Mouse (Mus musculus) heart, embryonic 14.5 days (tissue): Measurements from ENCODE around the gene Dcps. TPM values are rescaled to one million over a fixed set of nuclear protein-coding genes. Genes with fewer than 3 reads are reported as not detected.

ENCODE experiments used
- ATAC-seq: fragments of 200-750 bp; cut with Nextera tagmentation; 2 replicates; pipeline ENCODE4 v1.8.0; 2017; ENCODE audit warnings: low read depth, moderate TSS enrichment; ENCODE audit not compliant: insufficient number of reproducible peaks, insufficient read depth, low FRiP score
- H3K27ac ChIP-seq, 2 experiments: fragments of 200-500 bp in 1 of 2; fragments of 300-500 bp in 1 of 2; sonication (generic) in 1 of 2; replicated peaks in 1 of 2; 2 replicates each; pipeline ENCODE4 v1.5.1; 2012 to 2014; ENCODE audit warnings: low read depth in 2 of 2, low read length in 2 of 2, control low read depth in 1 of 2, mild to moderate bottlenecking in 1 of 2, mixed read lengths in 1 of 2; ENCODE audit not compliant: control insufficient read depth in 1 of 2, insufficient read depth in 1 of 2
- H3K27me3 ChIP-seq: fragments of 300-500 bp; sonication (generic); 2 replicates; pipeline ENCODE4 v1.6.1; 2014; ENCODE audit warnings: mild to moderate bottlenecking, low read length, control low read depth; ENCODE audit not compliant: control insufficient read depth, insufficient read depth
- H3K36me3 ChIP-seq: fragments of 300-500 bp; sonication (generic); 2 replicates; pipeline ENCODE4 v1.6.1; 2014; ENCODE audit warnings: mild to moderate bottlenecking, control low read depth, low read length, mixed read lengths; ENCODE audit not compliant: control insufficient read depth, insufficient read depth
- H3K4me1 ChIP-seq, 2 experiments: fragments of 200-500 bp in 1 of 2; fragments of 300-500 bp in 1 of 2; sonication (generic) in 1 of 2; 2 replicates each; pipeline ENCODE4 v1.6.1; 2012 to 2014; ENCODE audit warnings: low read length in 2 of 2, control low read depth in 1 of 2, mixed read lengths in 1 of 2; ENCODE audit not compliant: control insufficient read depth in 2 of 2, insufficient read depth in 2 of 2
- H3K4me2 ChIP-seq: fragments of 300-500 bp; sonication (generic); 2 replicates; pipeline ENCODE4 v1.6.1; 2014; ENCODE audit warnings: mild to moderate bottlenecking, low read length
- H3K4me3 ChIP-seq, 2 experiments: fragments of 200-500 bp in 1 of 2; fragments of 300-500 bp in 1 of 2; sonication (generic) in 1 of 2; 2 replicates each; pipeline ENCODE4 v1.5.1; 2012 to 2014; ENCODE audit warnings: low read length in 2 of 2, mild to moderate bottlenecking in 2 of 2, control low read depth in 1 of 2, low read depth in 1 of 2, moderate library complexity in 1 of 2; ENCODE audit not compliant: control insufficient read depth in 1 of 2, insufficient read depth in 1 of 2
- H3K9ac ChIP-seq: fragments of 300-500 bp; sonication (generic); 2 replicates; pipeline ENCODE4 v1.6.1; 2014; ENCODE audit warnings: mild to moderate bottlenecking, low read length
- H3K9me3 ChIP-seq: fragments of 300-500 bp; sonication (generic); 2 replicates; pipeline ENCODE4 v1.6.1; 2016; ENCODE audit warnings: low read length, control low read depth; ENCODE audit not compliant: control insufficient read depth
- WGBS: fragments of 180-500 bp; shearing (Covaris S2); extraction: QIAGEN DNeasy Blood & Tissue Kit; methylation state at CpG from one replicate; pipeline ENCODE4 v1.1.7; 2014; 5-methylcytosine and 5-hydroxymethylcytosine counted together
- polyA plus RNA-seq: library from polyadenylated mRNA; unstranded; fragments of >200 nt; fragmentation: Nextera tagmentation; extraction: Ambion mirVana; gene quantifications from 2 replicates; pipeline ENCODE4 v1.2.1, GENCODE M21; 2014

Dcps gene
- polyA plus RNA-seq, 1 experiment from 2014 or later: 62.7 TPM

DNA sequence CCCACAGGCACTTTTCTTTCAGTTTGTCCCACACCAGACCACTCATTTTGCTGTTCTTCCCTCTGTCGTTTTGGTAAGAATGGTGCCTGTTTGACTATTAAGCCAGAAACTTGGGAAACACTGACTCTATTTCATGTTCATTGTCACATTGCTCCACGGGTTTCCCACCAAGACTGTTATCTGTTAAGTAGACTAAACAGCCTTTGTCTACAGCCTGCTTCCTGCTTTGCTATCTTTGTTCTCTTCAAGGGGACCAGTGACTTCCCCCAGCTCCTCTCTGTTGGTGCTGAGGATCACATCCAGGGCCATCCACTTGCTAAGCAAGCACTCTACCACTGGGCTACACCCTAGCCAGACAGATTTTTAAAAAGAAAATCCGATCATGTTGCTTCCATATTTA, 27.7 kb upstream of the Dcps start:
- Histone ChIP-seq H3K9ac (no peak overlapping the region), H3K9me3 (no peaks in the 10 kb centered on the region), H3K27me3 (no peaks in the 10 kb centered on the region), H3K4me3 (no peak overlapping the region), H3K4me1 (peaks cover 2 to 15% of the 10 kb centered on the region in 2 experiments), H3K4me2 (no peak overlapping the region), H3K27ac (no peak overlapping the region), H3K36me3 (peaks cover 49% of the 10 kb centered on the region)
- no peak for ATAC-seq
- 27% methylated on average over 3 of the region's 3 CpGs for WGBS

DNA sequence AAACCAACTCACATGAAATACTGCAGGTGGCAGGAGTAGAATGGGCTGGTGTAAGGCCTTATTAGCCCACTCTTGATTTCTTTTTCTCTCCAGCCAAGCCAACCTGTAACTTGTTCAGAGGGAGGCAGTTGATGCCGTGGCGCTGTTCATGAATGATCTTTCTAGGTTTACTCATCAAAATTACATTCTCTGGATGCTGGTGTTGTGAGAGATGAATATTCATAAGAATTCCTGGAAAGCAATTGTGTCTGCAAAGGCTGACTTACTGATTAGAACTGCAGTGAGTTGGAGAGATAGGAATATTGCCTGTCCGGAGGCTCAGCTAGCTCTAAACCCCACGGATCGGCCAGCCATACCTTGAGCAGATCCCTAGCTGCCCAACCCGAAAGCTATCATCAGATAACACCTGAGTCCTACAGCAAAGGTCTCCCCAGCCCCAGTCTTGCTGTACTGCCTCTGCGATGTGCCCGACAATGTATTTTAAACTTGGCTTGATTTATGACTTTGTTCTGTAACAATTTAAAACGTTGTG, 24.7 kb upstream of the Dcps start:
- H3K9ac ChIP-seq: peak overlapping the region; percentile 89
- no peaks in the 10 kb centered on the region for H3K9me3 ChIP-seq
- peak overlapping the region in 1 of 2 experiments; percentile 81; a peak in 3 of 4 replicates for H3K4me3 ChIP-seq
- no peaks in the 10 kb centered on the region for H3K27me3 ChIP-seq
- peak overlapping the region; percentile 77 for H3K4me2 ChIP-seq
- WGBS: 57% methylated on average over 9 of the region's 9 CpGs
- H3K4me1 ChIP-seq: peaks cover 2 to 15% of the 10 kb centered on the region in 2 experiments
- peaks cover 20% of the 10 kb centered on the region for H3K36me3 ChIP-seq
- 0 out of 4 replicates have a peak overlapping the region, but pooled peaks of 1 of the 2 experiments have one; percentile 57 for H3K27ac ChIP-seq
- no peak for ATAC-seq

DNA sequence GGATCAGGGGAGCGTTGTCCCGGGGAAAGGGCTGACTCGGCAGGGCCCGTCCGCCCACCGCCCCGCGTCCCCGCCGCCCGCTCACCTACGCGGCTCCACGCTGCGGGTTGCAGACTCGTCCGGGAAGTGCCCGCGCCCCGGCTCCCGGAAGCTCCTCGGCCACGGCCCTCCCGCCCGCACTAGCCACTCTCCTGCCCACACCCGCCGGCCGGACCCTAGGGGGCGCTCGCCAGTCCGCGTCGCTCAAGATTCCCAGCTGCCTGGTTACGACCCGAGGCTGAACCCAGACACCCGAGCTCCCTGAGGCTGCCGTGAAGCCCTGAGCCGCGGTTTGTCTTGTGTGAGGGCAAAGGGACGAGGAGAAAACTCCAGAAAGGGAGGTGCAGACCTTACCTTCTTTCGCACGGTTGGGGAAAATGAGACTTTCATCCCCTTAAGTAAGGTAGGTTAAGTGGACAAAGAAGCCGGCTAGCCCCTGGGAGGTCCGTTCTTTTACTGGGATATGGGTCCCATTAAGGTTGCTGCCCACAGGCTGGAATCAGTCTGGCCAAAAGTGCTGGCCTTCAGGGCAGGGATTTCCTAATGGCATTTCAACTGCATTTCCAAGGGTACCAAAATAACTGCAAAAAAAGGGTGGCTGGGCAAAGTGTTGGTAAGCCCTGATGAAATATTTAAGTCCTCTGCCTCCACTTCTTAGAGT, 24.1 kb upstream of the Dcps start, which contains the start of the genes Srpr and Tirap:
Srpr (plus strand) TSS at position 404 of the 700 bp plus-strand sequence.
Tirap (minus strand) TSS at position 520 of the 700 bp plus-strand sequence.
- WGBS: 1% methylated on average over 32 of the region's 44 CpGs
- peak within 1 kb of the TSS; percentile 8 to 57; a peak in 3 of 4 replicates for H3K27ac ChIP-seq
- peak; percentile 91 for ATAC-seq

DNA sequence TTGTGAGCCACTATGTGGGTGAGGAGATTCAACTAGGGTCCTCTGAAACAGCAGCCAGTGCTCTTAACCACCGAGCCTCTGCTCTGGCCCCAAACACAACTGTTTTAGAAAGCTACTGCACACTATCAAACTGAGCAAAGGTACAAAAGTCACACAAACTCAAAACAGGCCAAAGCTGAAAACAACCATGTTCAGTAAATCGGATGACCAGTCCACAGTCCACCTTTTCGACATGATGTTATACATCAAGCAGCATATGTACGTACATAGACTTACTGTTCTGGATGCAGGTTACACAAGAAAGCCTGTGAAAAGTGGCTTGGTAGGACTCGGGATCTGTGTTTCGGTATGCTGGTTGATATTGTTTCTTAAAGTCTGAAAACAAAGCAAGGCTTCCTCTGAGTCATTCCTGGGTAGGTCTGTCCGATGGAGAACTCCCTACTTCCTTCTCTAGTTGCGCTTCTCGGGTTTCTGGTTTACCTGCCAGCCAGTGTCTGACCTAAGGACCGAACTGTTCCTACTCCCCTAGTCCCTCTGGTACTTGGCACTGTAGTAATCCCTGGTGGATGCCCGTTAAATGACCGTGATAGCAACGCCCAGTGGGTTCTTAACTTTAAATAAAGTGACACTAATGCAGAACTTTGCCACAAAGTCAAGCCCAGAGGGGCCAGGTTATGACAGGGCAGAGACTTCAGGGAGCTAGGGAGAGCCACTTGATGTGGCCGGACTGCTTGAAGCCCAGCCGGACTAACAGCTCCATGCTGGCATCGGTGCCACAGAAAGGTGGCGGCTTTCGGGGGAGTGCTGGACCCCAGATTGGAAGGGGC, 23.3 kb upstream of the Dcps start:
- peak overlapping the region; percentile 8 to 57; a peak in 3 of 4 replicates for H3K27ac ChIP-seq
- peak overlapping the region; percentile 77 for H3K4me2 ChIP-seq
- H3K9ac ChIP-seq: peak overlapping the region; percentile 89
- peak; percentile 47; the same call in 1 of the 2 replicates for ATAC-seq
- H3K9me3 ChIP-seq: no peaks in the 10 kb centered on the region
- 24% methylated on average over 18 of the region's 18 CpGs for WGBS
- H3K27me3 ChIP-seq: no peaks in the 10 kb centered on the region
- peaks cover 2 to 15% of the 10 kb centered on the region in 2 experiments for H3K4me1 ChIP-seq
- H3K4me3 ChIP-seq: peak overlapping the region; percentile 67 to 81
- peaks cover 5% of the 10 kb centered on the region for H3K36me3 ChIP-seq

More for the DNA sequence above, 24.1 kb upstream of the Dcps start, which contains the start of the genes Srpr and Tirap:
- Histone ChIP-seq H3K4me2 (peak within 1 kb of the TSS; percentile 77), H3K9me3 (no peaks in the 10 kb centered on the region), H3K9ac (peak within 1 kb of the TSS; percentile 89), H3K36me3 (peaks cover 13% of the 10 kb centered on the region), H3K4me3 (peak within 1 kb of the TSS; percentile 67 to 81), H3K4me1 (peaks cover 2 to 15% of the 10 kb centered on the region in 2 experiments), H3K27me3 (no peaks in the 10 kb centered on the region)

DNA sequence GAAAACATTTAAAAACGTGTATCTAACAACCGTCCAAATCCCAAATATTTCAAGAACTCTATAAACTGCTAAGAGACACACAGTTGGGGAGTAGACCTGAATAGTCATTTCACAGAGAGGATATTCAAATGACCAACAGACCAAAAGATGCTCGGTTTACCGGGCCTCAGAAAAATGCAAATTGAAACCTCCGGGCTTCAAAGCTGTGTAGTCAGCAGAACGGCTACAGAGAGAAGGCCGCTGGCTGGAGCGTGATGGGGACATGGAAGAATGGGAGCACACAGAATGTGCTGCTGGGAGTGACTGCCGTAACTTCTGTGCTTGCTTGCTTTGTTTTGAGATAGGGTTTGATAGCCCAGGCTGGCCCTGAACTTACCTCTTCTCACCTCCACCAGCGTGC, 22.5 kb upstream of the Dcps start:
- Histone ChIP-seq H3K27ac (no peak overlapping the region), H3K4me1 (peaks cover 2 to 15% of the 10 kb centered on the region in 2 experiments), H3K4me3 (no peak overlapping the region), H3K9ac (no peak overlapping the region), H3K9me3 (no peaks in the 10 kb centered on the region), H3K36me3 (no peaks in the 10 kb centered on the region), H3K27me3 (no peaks in the 10 kb centered on the region), H3K4me2 (no peak overlapping the region)
- ATAC-seq: no peak
- 85% methylated on average over 10 of the region's 10 CpGs for WGBS

DNA sequence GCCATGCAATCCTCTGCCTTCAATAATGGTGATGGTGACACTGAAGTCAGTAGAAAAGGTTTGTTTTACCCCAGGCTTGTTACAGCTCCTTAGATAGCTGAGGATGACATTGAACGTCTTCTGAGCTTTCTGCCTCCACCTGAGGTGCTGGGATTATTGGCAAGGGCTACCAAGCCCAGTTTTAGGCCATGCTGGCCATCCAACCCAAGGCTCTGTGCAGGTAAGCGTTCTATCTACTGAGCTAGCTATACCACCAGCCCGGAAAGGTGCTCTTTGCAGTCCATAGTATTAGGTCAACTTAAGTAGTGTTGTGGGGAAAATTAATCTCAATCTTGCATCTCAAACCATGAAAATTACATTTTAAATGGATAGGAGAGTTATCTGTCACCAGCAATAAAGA, 21.8 kb upstream of the Dcps start:
- Histone ChIP-seq H3K4me1 (peaks cover 2 to 15% of the 10 kb centered on the region in 2 experiments), H3K36me3 (no peaks in the 10 kb centered on the region), H3K27me3 (no peaks in the 10 kb centered on the region), H3K4me3 (no peak overlapping the region), H3K9ac (no peak overlapping the region), H3K9me3 (no peaks in the 10 kb centered on the region), H3K4me2 (no peak overlapping the region), H3K27ac (no peak overlapping the region)
- no peak for ATAC-seq
- WGBS: 89% methylated on average over 3 of the region's 3 CpGs

DNA sequence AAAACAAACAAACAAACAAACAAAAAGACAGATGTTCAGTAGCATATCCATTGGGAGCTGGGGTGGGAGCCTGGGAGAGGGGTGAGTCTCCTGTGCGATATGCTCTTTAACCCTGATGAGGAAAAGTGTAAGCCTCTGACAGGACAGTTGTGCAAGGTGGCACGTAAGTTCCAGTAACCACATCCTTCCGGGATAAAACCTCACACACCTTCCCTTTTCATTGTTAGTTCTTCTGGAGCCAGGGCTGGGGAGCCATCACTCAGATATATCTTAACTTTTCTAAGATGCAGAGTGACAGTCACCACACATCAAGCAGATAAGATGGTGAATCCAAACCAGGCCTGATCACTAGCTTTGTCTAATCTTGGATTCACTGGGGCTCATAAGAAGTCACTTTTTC, 18.2 kb upstream of the Dcps start:
- Histone ChIP-seq H3K9me3 (no peaks in the 10 kb centered on the region), H3K9ac (no peak overlapping the region), H3K4me1 (peaks cover 0 to 2% of the 10 kb centered on the region in 2 experiments; a peak in 1 of 4 replicates), H3K36me3 (peaks cover 24% of the 10 kb centered on the region), H3K27me3 (no peaks in the 10 kb centered on the region), H3K4me3 (no peak overlapping the region), H3K27ac (no peak overlapping the region), H3K4me2 (no peak overlapping the region)
- no peak for ATAC-seq
- WGBS: 96% methylated on average over 3 of the region's 3 CpGs
